Mouse (Mus musculus): ENCODE data around the gene Alad. TPM values are rescaled to one million over a fixed set of nuclear protein-coding genes. Genes with fewer than 3 reads are reported as not detected.

Gene Alad
- polyA plus RNA-seq, 1 experiment: 9.2 TPM

- TF ChIP-seq POLR2A (IDR thresholded peaks at IDR 0.05; ENCODE audit: borderline replicate concordance, low read depth, low read length) (no peak), CTCF (IDR thresholded peaks at IDR 0.05; ENCODE audit: low read depth, low read length) (no peak)
- H3K4me1 ChIP-seq (ENCODE audit: control insufficient read depth, insufficient read depth, low read length): peaks cover 16% of the 10 kb centered on the region
- H3K4me3 ChIP-seq (ENCODE audit: insufficient read depth, low read length): peak overlapping the region; percentile 76
- no peak overlapping the region for H3K27ac ChIP-seq (ENCODE audit: insufficient read depth, low read depth, low read length)
These were observed 433 bp downstream of the Alad start for GRCm38 (mm10) chr4:62519122-62519848.

- no peak for TF ChIP-seq POLR2A (IDR thresholded peaks at IDR 0.05; ENCODE audit: borderline replicate concordance, low read depth, low read length)
- TF ChIP-seq CTCF (IDR thresholded peaks at IDR 0.05; ENCODE audit: low read depth, low read length): no peak
- Histone ChIP-seq H3K4me1 (ENCODE audit: control insufficient read depth, insufficient read depth, low read length) (peaks cover 15% of the 10 kb centered on the region), H3K4me3 (ENCODE audit: insufficient read depth, low read length) (no peak overlapping the region), H3K27ac (ENCODE audit: insufficient read depth, low read depth, low read length) (no peak overlapping the region)
These were observed 1.1 kb downstream of the Alad start for GRCm38 (mm10) chr4:62518416-62519121.

- H3K27ac ChIP-seq (ENCODE audit: insufficient read depth, low read depth, low read length): no peak overlapping the region
- TF ChIP-seq POLR2A (IDR thresholded peaks at IDR 0.05; ENCODE audit: borderline replicate concordance, low read depth, low read length) (no peak), CTCF (IDR thresholded peaks at IDR 0.05; ENCODE audit: low read depth, low read length) (no peak)
- peaks cover 14% of the 10 kb centered on the region for H3K4me1 ChIP-seq (ENCODE audit: control insufficient read depth, insufficient read depth, low read length)
- H3K4me3 ChIP-seq (ENCODE audit: insufficient read depth, low read length): no peak overlapping the region
These were observed 1.9 kb downstream of the Alad start for GRCm38 (mm10) chr4:62517538-62518415.

GRCm38 (mm10) chr4:62517046-62517445 lies 2.7 kb downstream of the Alad start:
- Histone ChIP-seq H3K4me1 (ENCODE audit: control insufficient read depth, insufficient read depth, low read length) (peaks cover 14% of the 10 kb centered on the region), H3K4me3 (ENCODE audit: insufficient read depth, low read length) (no peak overlapping the region), H3K27ac (ENCODE audit: insufficient read depth, low read depth, low read length) (no peak overlapping the region)
- TF ChIP-seq CTCF (IDR thresholded peaks at IDR 0.05; ENCODE audit: low read depth, low read length): no peak
- no peak for TF ChIP-seq POLR2A (IDR thresholded peaks at IDR 0.05; ENCODE audit: borderline replicate concordance, low read depth, low read length)

- Histone ChIP-seq H3K27ac (ENCODE audit: insufficient read depth, low read depth, low read length) (no peak overlapping the region), H3K4me1 (ENCODE audit: control insufficient read depth, insufficient read depth, low read length) (peaks cover 14% of the 10 kb centered on the region)
- TF ChIP-seq CTCF (IDR thresholded peaks at IDR 0.05; ENCODE audit: low read depth, low read length) (no peak), POLR2A (IDR thresholded peaks at IDR 0.05; ENCODE audit: borderline replicate concordance, low read depth, low read length) (no peak)
These were observed 3.1 kb downstream of the Alad start for GRCm38 (mm10) chr4:62516579-62516978.

GRCm38 (mm10) chr4:62516079-62516478 lies 3.6 kb downstream of the Alad start:
- Histone ChIP-seq H3K4me1 (ENCODE audit: control insufficient read depth, insufficient read depth, low read length) (peaks cover 14% of the 10 kb centered on the region), H3K27ac (ENCODE audit: insufficient read depth, low read depth, low read length) (no peak overlapping the region), H3K4me3 (ENCODE audit: insufficient read depth, low read length) (no peak overlapping the region)
- TF ChIP-seq CTCF (IDR thresholded peaks at IDR 0.05; ENCODE audit: low read depth, low read length): no peak
- no peak for TF ChIP-seq POLR2A (IDR thresholded peaks at IDR 0.05; ENCODE audit: borderline replicate concordance, low read depth, low read length)

More at GRCm38 (mm10) chr4:62516579-62516978, 3.1 kb downstream of the Alad start:
- H3K4me3 ChIP-seq (ENCODE audit: insufficient read depth, low read length): no peak overlapping the region

- Histone ChIP-seq H3K4me3 (ENCODE audit: insufficient read depth, low read length) (no peak overlapping the region), H3K4me1 (ENCODE audit: control insufficient read depth, insufficient read depth, low read length) (peaks cover 14% of the 10 kb centered on the region), H3K27ac (ENCODE audit: insufficient read depth, low read depth, low read length) (no peak overlapping the region)
- TF ChIP-seq CTCF (IDR thresholded peaks at IDR 0.05; ENCODE audit: low read depth, low read length) (no peak), POLR2A (IDR thresholded peaks at IDR 0.05; ENCODE audit: borderline replicate concordance, low read depth, low read length) (no peak)
These were observed 4.2 kb downstream of the Alad start for GRCm38 (mm10) chr4:62515490-62515889.

GRCm38 (mm10) chr4:62514995-62515394 lies 4.7 kb downstream of the Alad start:
- TF ChIP-seq POLR2A (IDR thresholded peaks at IDR 0.05; ENCODE audit: borderline replicate concordance, low read depth, low read length) (no peak), CTCF (IDR thresholded peaks at IDR 0.05; ENCODE audit: low read depth, low read length) (no peak)
- Histone ChIP-seq H3K4me3 (ENCODE audit: insufficient read depth, low read length) (no peak overlapping the region), H3K27ac (ENCODE audit: insufficient read depth, low read depth, low read length) (no peak overlapping the region), H3K4me1 (ENCODE audit: control insufficient read depth, insufficient read depth, low read length) (peaks cover 14% of the 10 kb centered on the region)

GRCm38 (mm10) chr4:62513998-62514506 lies 5.7 kb downstream of the Alad start:
- no peak overlapping the region for H3K4me3 ChIP-seq (ENCODE audit: insufficient read depth, low read length)
- no peak for TF ChIP-seq CTCF (IDR thresholded peaks at IDR 0.05; ENCODE audit: low read depth, low read length)
- TF ChIP-seq POLR2A (IDR thresholded peaks at IDR 0.05; ENCODE audit: borderline replicate concordance, low read depth, low read length): no peak
- no peak overlapping the region for H3K27ac ChIP-seq (ENCODE audit: insufficient read depth, low read depth, low read length)
- H3K4me1 ChIP-seq (ENCODE audit: control insufficient read depth, insufficient read depth, low read length): peaks cover 14% of the 10 kb centered on the region

Data from bone marrow macrophage, adult 2 months (primary cell).